Mouse (Mus musculus) olfactory bulb, adult 2 months (tissue): ENCODE measurements at regions not wholly inside any gene's neighbourhood (a gene's known extent, or its start where the extent isn't known, plus 50 kb on each side); places are given as distances from the start of the nearest gene placed in this dataset.

Experiments used
- CTCF ChIP-seq: fragments of 200-500 bp; IDR thresholded peaks from 2 replicates; pipeline ENCODE4 v1.5.1; 2012; ENCODE audit warnings: low read depth, mild to moderate bottlenecking, low read length, moderate library complexity; ENCODE audit not compliant: insufficient read depth
- POLR2A ChIP-seq: fragments of 200-500 bp; IDR thresholded peaks from 2 replicates; pipeline ENCODE4 v1.6.1; 2012; ENCODE audit warnings: mild to moderate bottlenecking, low read depth, low read length, moderate library complexity; ENCODE audit not compliant: insufficient read depth

GRCm38 (mm10) chr10:118602922-118603321 is 162.1 kb downstream of the Ifng start:
- TF ChIP-seq CTCF (no peak), POLR2A (no peak)
